Mouse (Mus musculus) embryonic fibroblast, embryonic 13.5 days (primary cell): Measurements from ENCODE around the gene Cdkn2a.

ENCODE experiments used
- CTCF ChIP-seq: IDR thresholded peaks from 2 replicates; pipeline ENCODE4 v1.5.1; 2011; ENCODE audit warnings: mild to moderate bottlenecking, control low read depth, low read length, moderate library complexity, borderline replicate concordance; ENCODE audit not compliant: insufficient read depth
- POLR2A ChIP-seq: IDR thresholded peaks from 2 replicates; pipeline ENCODE4 v1.6.1; 2011; ENCODE audit warnings: low read depth, mild to moderate bottlenecking, control low read depth, low read length, moderate library complexity

GRCm38 (mm10) chr4:89276669-89277219 is 17.7 kb downstream of the Cdkn2a start:
- TF ChIP-seq CTCF = no peak
- no peak for TF ChIP-seq POLR2A
